Mouse (Mus musculus) retina, postnatal 1 day (tissue): ENCODE measurements around the gene Ints11.

ENCODE experiments used
- DNase-seq: peaks from one replicate; pipeline ENCODE4 v3.0.0-alpha.2; 2012

The Ints11 gene

GRCm38 (mm10) chr4:155893212-155893690 lies 23.9 kb downstream of the Ints11 start:
- DNase-seq: no peak

- DNase-seq: peak; percentile 20
Measured at GRCm38 (mm10) chr4:155894311-155894881, 25.1 kb downstream of the Ints11 start.

GRCm38 (mm10) chr4:155895216-155895615 lies 25.9 kb downstream of the Ints11 start:
- DNase-seq: peak; percentile 88

- DNase-seq: no peak
Measured at GRCm38 (mm10) chr4:155895826-155896225, 26.5 kb downstream of the Ints11 start.

DNA sequence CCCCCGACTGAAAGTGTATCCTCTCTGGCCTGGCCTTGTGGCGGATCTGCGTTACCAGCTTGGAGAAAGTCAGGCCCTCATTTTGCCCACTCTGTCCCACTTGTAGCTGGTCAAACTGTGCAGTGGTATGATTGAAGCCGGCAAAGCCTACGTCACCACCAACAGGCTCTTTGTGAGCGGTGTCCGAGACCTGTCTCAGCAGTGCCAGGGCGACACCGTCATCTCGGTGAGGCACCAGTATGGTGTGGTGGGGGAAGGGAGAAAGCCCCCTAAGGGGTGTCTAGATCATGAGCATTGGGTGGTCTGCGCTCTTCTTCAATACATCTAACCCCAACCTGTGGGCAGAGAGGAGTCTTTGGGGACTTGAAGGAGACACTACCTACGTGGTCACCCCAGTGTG lies 27.1 kb downstream of the Ints11 start:
- no peak for DNase-seq

DNA sequence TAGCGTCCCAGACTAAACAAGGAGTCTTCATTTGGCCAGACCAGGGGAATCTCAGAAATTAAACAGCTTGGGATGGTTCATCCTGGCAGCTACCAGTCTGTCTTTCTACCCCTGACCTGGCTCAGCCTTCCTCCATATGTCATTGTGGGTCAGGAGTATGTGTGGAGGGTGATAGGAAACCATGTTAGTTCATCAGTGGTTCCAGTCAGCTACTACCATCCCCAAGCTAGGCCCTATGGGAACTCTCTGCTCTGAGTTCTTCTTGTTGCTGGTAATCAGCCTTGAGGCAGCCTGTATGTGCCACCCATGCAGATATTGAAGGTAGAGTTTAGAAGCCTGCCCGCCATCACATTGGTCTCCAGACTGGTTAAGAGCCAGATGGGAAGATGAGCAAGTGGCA lies 29.0 kb downstream of the Ints11 start:
- DNase-seq: no peak

GRCm38 (mm10) chr4:155899355-155899754 lies 30.0 kb downstream of the Ints11 start:
- DNase-seq: no peak

GRCm38 (mm10) chr4:155901205-155901604 lies 31.9 kb downstream of the Ints11 start:
- DNase-seq: no peak

GRCm38 (mm10) chr4:155903246-155903645 lies 33.9 kb downstream of the Ints11 start:
- DNase-seq: no peak

DNA sequence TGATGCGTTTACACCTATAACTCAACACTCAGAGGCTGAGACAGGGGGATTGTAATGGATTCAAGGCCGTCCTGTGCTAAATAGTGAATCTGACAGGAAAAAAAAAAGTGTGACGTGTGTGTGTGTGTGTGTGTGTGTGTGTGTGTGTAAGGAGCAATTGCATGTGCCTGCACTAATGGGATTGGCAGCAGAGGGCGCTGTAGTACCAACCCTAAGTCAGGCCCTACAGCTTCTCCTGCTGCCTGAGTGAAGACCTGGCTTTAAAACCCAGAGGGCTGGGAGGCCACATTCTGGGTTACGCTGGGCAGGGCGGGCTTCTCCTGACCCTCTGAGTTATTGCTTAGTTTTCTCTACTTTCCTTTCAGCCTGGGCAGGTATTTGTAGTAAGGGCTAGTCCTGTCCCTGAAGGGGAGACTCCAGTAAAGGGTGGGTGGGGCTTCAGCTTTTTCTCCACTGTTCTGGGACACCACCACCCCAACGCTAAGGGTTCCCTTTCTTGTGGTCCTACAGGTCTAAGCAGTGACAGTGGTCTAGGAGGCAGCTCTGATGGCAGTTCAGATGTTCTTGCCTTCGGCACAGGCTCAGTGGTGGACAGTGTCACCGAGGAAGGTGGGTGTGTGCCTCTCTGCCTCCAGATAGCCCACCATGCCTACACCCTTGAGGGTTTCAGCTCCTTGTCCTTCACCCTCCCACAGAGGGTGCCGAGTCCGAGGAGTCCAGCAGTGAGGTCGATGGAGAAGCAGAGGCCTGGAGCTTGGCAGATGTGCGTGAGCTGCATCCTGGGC lies 35.2 kb downstream of the Ints11 start:
- peak; percentile 42 for DNase-seq

DNA sequence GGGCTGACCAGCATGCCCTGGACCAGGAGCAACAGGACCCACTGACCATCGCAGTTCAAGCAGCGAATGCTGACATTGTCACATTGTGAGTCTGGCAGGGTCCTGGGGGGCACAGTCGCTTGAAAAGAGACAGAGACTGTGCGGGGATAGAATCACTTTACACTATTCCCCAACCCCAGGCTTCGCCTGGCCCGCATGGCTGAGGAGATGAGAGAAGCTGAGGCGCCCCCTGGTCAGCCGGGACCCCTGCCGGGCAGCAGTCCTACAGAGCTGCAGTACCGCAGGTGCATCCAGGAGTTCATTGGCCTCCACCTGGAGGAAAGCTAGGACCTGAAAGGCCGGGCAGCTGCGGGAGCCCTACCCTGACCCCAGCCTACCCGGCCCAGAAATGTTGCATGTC lies 36.3 kb downstream of the Ints11 start:
- DNase-seq: no peak

- DNase-seq: no peak
Measured at GRCm38 (mm10) chr4:155906125-155906524, 36.8 kb downstream of the Ints11 start.

GRCm38 (mm10) chr4:155907003-155907402 lies 37.7 kb downstream of the Ints11 start:
- DNase-seq: no peak

- DNase-seq: no peak
Measured at GRCm38 (mm10) chr4:155908281-155908680, 38.9 kb downstream of the Ints11 start.

DNA sequence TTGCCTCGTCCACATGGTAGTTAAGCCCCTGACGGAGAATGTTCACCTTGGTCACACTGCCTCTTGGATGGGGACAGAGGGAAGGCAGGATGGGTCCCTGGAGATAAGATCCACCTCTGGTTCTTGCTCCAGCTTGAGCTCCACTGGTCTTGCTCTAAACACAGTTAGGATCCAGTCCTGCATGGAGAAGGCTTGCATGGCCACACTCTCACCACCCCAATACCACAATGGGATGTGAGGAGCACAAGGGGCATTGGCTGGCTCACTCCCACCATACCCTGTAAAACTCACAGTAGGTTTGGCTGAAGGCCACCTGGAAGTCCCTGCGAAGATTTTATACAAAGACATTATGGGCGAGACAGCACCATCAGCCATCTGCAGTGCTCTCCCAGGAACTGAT lies 39.4 kb downstream of the Ints11 start:
- no peak for DNase-seq

- no peak for DNase-seq
Measured at GRCm38 (mm10) chr4:155932031-155932430, 62.7 kb downstream of the Ints11 start.
